Mouse (Mus musculus) small intestine, adult 2 months (tissue): ENCODE data around the gene Zfp523.

Source experiments
- CTCF ChIP-seq: fragments of 200-500 bp; IDR thresholded peaks from 2 replicates; pipeline ENCODE4 v1.5.1; 2012; ENCODE audit warnings: low read depth, mild to moderate bottlenecking, control low read depth, inconsistent platforms, low read length, moderate library complexity, mixed read lengths; ENCODE audit not compliant: insufficient replicate concordance, insufficient read length; ENCODE audit errors: extremely low read depth
- POLR2A ChIP-seq: fragments of 200-500 bp; IDR thresholded peaks from 2 replicates; pipeline ENCODE4 v1.6.1; 2012; ENCODE audit warnings: low read depth, mild to moderate bottlenecking, control low read depth, inconsistent platforms, low read length, moderate library complexity

DNA sequence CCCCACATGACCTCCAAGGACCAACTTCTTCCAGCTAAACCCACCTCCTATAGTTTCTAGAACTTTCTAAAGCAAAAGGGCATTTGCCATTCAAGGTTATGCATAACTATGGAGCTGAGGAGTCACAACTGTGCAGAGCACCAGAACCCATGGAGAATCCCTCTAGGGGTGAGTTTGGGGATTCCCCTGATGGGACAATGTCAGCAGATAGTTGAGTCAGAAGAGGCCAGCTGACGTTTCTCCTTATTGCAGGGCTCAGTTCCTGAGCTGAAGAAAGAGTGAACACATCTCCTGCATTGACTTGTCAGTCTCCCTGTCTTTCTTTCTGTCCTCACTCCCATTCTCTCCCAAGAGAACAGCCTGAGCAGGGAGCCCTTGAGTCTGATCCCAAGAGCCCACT, 15.8 kb downstream of the Zfp523 start:
- TF ChIP-seq CTCF = no peak
- TF ChIP-seq POLR2A = no peak
